Mouse (Mus musculus) liver, embryonic 14.5 days (tissue): ENCODE data around the gene Elmo2. TPM values are rescaled to one million over a fixed set of nuclear protein-coding genes. Genes with fewer than 3 reads are reported as not detected.

Experiments used
- ATAC-seq: fragments of 200-750 bp; cut with Nextera tagmentation; 2 replicates; pipeline ENCODE4 v1.8.0; 2017; ENCODE audit warnings: moderate number of reproducible peaks, mild to moderate bottlenecking, moderate library complexity; ENCODE audit not compliant: insufficient read depth
- DNase-seq, 3 experiments: peaks; one replicate each; pipeline ENCODE4 v3.0.0-alpha.2; 2012 to 2013; ENCODE audit warnings: low read depth in 3 of 3, low spot score in 3 of 3
- H3K27ac ChIP-seq: fragments of 300-500 bp; sonication (generic); 2 replicates; pipeline ENCODE4 v1.5.1; 2014; ENCODE audit warnings: moderate library complexity, mild to moderate bottlenecking, control low read depth, inconsistent platforms
- H3K27me3 ChIP-seq: fragments of 300-500 bp; sonication (generic); 2 replicates; pipeline ENCODE4 v1.6.1; 2014; ENCODE audit warnings: mild to moderate bottlenecking, low read length, moderate library complexity; ENCODE audit not compliant: control insufficient read depth, insufficient read depth
- H3K36me3 ChIP-seq: fragments of 300-500 bp; sonication (generic); replicated peaks from 2 replicates; pipeline ENCODE4 v1.6.1; 2014; ENCODE audit warnings: low read depth; ENCODE audit not compliant: control insufficient read depth, insufficient read depth
- H3K4me1 ChIP-seq, 2 experiments: fragments of 200-500 bp in 1 of 2; fragments of 300-500 bp in 1 of 2; sonication (generic) in 1 of 2; replicated peaks; 2 replicates each; pipeline ENCODE4 v1.6.1; 2012 to 2014; ENCODE audit warnings: antibody characterized with exemption in 1 of 2, inconsistent platforms in 1 of 2, low read length in 1 of 2; ENCODE audit not compliant: control insufficient read depth in 2 of 2, insufficient read depth in 2 of 2
- H3K4me2 ChIP-seq: fragments of 300-500 bp; sonication (generic); 2 replicates; pipeline ENCODE4 v1.6.1; 2014; ENCODE audit warnings: low read depth, mild to moderate bottlenecking, control low read depth, moderate library complexity
- H3K4me3 ChIP-seq, 2 experiments: fragments of 200-500 bp in 1 of 2; fragments of 300-500 bp in 1 of 2; sonication (generic) in 1 of 2; 2 replicates each; pipeline ENCODE4 v1.5.1; 2012 to 2014; ENCODE audit warnings: low read depth in 2 of 2, low read length in 2 of 2, mild to moderate bottlenecking in 2 of 2, control low read depth in 1 of 2, inconsistent platforms in 1 of 2, moderate library complexity in 1 of 2; ENCODE audit not compliant: insufficient read depth in 1 of 2
- H3K9ac ChIP-seq: fragments of 300-500 bp; sonication (generic); replicated peaks from 2 replicates; pipeline ENCODE4 v1.6.1; 2014; ENCODE audit warnings: mild to moderate bottlenecking, control low read depth, moderate library complexity
- H3K9me3 ChIP-seq: fragments of 300-500 bp; sonication (generic); 2 replicates; pipeline ENCODE4 v1.6.1; 2016; ENCODE audit warnings: low read length, mixed read lengths; ENCODE audit not compliant: control insufficient read depth
- CTCF ChIP-seq: IDR thresholded peaks from 2 replicates; pipeline ENCODE4 v1.5.1; 2016; ENCODE audit warnings: antibody characterized with exemption, low read depth, control low read depth
- EP300 ChIP-seq: IDR thresholded peaks from 2 replicates; pipeline ENCODE4 v1.6.1; 2016; ENCODE audit warnings: antibody characterized with exemption, low read depth
- WGBS: fragments of 180-500 bp; shearing (Covaris S2); extraction: QIAGEN DNeasy Blood & Tissue Kit; methylation state at CpG from one replicate; pipeline ENCODE4 v1.1.7; 2014; ENCODE audit not compliant: insufficient replicate concordance; 5-methylcytosine and 5-hydroxymethylcytosine counted together
- polyA plus RNA-seq, 2 experiments: library from polyadenylated mRNA; depleted of rRNA in 1 of 2; stranded (reverse) in 1 of 2; unstranded in 1 of 2; fragments of >200 nt; fragmentation: Nextera tagmentation in 1 of 2; extraction: Ambion mirVana in 1 of 2; gene quantifications; 2 replicates each; pipeline versions ENCODE4 v1.2.1 to v1.2.3; 2012 to 2014

The Elmo2 gene
- polyA plus RNA-seq, 2 experiments, result 10.2 to 13.1 TPM

- Histone ChIP-seq H3K27ac (no peak overlapping the region), H3K9ac (no peak overlapping the region), H3K36me3 (no peaks in the 10 kb centered on the region), H3K27me3 (no peaks in the 10 kb centered on the region), H3K4me3 (no peak overlapping the region), H3K9me3 (no peaks in the 10 kb centered on the region), H3K4me1 (peaks cover 14 to 35% of the 10 kb centered on the region in 2 experiments), H3K4me2 (no peak overlapping the region)
- DNase-seq (no peak), ATAC-seq (no peak)
- 81% methylated on average over 5 of the region's 5 CpGs for WGBS
- TF ChIP-seq CTCF (no peak), EP300 (no peak)
Observed at GRCm38 (mm10) chr2:165323928-165324327, 2.4 kb downstream of the Elmo2 start.

GRCm38 (mm10) chr2:165323484-165323883 is 2.8 kb downstream of the Elmo2 start:
- H3K4me3 ChIP-seq, result no peak overlapping the region
- TF ChIP-seq CTCF, result no peak
- TF ChIP-seq EP300, result no peak
- no peak overlapping the region for H3K27ac ChIP-seq
- H3K9me3 ChIP-seq, result no peaks in the 10 kb centered on the region
- H3K27me3 ChIP-seq, result no peaks in the 10 kb centered on the region
- ATAC-seq (no peak), DNase-seq (no peak)
- no peaks in the 10 kb centered on the region for H3K36me3 ChIP-seq
- peaks cover 14 to 38% of the 10 kb centered on the region in 2 experiments for H3K4me1 ChIP-seq
- 64% methylated on average over 5 of the region's 5 CpGs for WGBS
- no peak overlapping the region for H3K4me2 ChIP-seq
- no peak overlapping the region for H3K9ac ChIP-seq

- H3K4me2 ChIP-seq, result no peak overlapping the region
- H3K27ac ChIP-seq, result no peak overlapping the region
- H3K4me3 ChIP-seq, result no peak overlapping the region
- ATAC-seq (no peak), DNase-seq (no peak)
- TF ChIP-seq EP300, result no peak
- TF ChIP-seq CTCF, result no peak
- H3K9ac ChIP-seq, result no peak overlapping the region
- H3K27me3 ChIP-seq, result no peaks in the 10 kb centered on the region
- WGBS, result 60% methylated on average over 22 of the region's 22 CpGs
- no peaks in the 10 kb centered on the region for H3K36me3 ChIP-seq
- no peaks in the 10 kb centered on the region for H3K9me3 ChIP-seq
- H3K4me1 ChIP-seq, result peaks cover 16 to 44% of the 10 kb centered on the region in 2 experiments
Observed at GRCm38 (mm10) chr2:165321981-165322735, 4.1 kb downstream of the Elmo2 start.

- no peak for TF ChIP-seq EP300
- peak; percentile 21; the same call in 1 of the 2 replicates for TF ChIP-seq CTCF
- no peaks in the 10 kb centered on the region for H3K36me3 ChIP-seq
- no peak overlapping the region for H3K4me3 ChIP-seq
- no peaks in the 10 kb centered on the region for H3K27me3 ChIP-seq
- peak overlapping the region; percentile 5; the same call in 1 of the 2 replicates for H3K4me2 ChIP-seq
- WGBS, result 46% methylated on average over 8 of the region's 8 CpGs
- no peaks in the 10 kb centered on the region for H3K9me3 ChIP-seq
- H3K4me1 ChIP-seq, result peaks cover 13 to 43% of the 10 kb centered on the region in 2 experiments
- DNase-seq, result no peak
- H3K9ac ChIP-seq, result no peak overlapping the region
- no peak for ATAC-seq
- H3K27ac ChIP-seq, result no peak overlapping the region
Observed at GRCm38 (mm10) chr2:165321381-165321888, 4.8 kb downstream of the Elmo2 start.

- H3K36me3 ChIP-seq, result no peaks in the 10 kb centered on the region
- WGBS, result 30% methylated on average over 12 of the region's 12 CpGs
- H3K4me3 ChIP-seq, result no peak overlapping the region
- no peak for DNase-seq
- H3K27me3 ChIP-seq, result no peaks in the 10 kb centered on the region
- H3K4me2 ChIP-seq, result peak overlapping the region; percentile 16; the same call in 1 of the 2 replicates
- no peak overlapping the region for H3K9ac ChIP-seq
- H3K27ac ChIP-seq, result no peak overlapping the region
- ATAC-seq, result no peak; the same call in 1 of the 2 replicates
- H3K4me1 ChIP-seq, result peaks cover 11 to 43% of the 10 kb centered on the region in 2 experiments
- TF ChIP-seq CTCF, result no peak
- TF ChIP-seq EP300, result no peak
- no peaks in the 10 kb centered on the region for H3K9me3 ChIP-seq
Observed at GRCm38 (mm10) chr2:165320531-165321150, 5.6 kb downstream of the Elmo2 start.
